Mouse (Mus musculus): ENCODE data around the gene Tpbg. TPM values are rescaled to one million over a fixed set of nuclear protein-coding genes. Genes with fewer than 3 reads are reported as not detected.

Gene Tpbg
- total RNA-seq, 2 experiments from 2014 or later = 1.6 to 1.8 TPM

Other genes with a start within 250 kb of the Tpbg start
- 10 to 100 TPM; 29.9 to 31.0 TPM for gene Ibtk, start 93.0 kb upstream of the Tpbg start, total RNA-seq (2021)

Measured in heart, adult 18-20 months (tissue).